Mouse (Mus musculus): ENCODE data around the gene Pptc7. TPM values are rescaled to one million over a fixed set of nuclear protein-coding genes. Genes with fewer than 3 reads are reported as not detected.
"Not testable (repeated sequence)": the region's sequence is repeated elsewhere in the genome, so short reads cannot be mapped to it uniquely, and the experiment has no call there.

The Pptc7 gene
- total and polyA plus RNA-seq, 2 experiments from 2014 or later: 6.7 to 19.3 TPM

- Histone ChIP-seq H3K4me3 (ENCODE audit: low read depth, low read length) (no peak overlapping the region), H3K27me3 (ENCODE audit: insufficient read depth, low read length) (no peaks in the 10 kb centered on the region), H3K4me2 (ENCODE audit: low read depth, low read length, poor library complexity, severe bottlenecking) (no peak overlapping the region), H3K27ac (ENCODE audit: low read depth, low read length) (no peak overlapping the region), H3K9me3 (ENCODE audit: low read length) (no peaks in the 10 kb centered on the region), H3K9ac (replicated peaks; ENCODE audit: low read length, poor library complexity, severe bottlenecking) (no peak overlapping the region), H3K4me1 (ENCODE audit: insufficient read depth, low read length) (0 out of 2 replicates have a peak, but pooled peaks cover 2% of the 10 kb centered on the region), H3K36me3 (ENCODE audit: insufficient read depth, low read length) (peaks cover 10% of the 10 kb centered on the region)
- TF ChIP-seq CTCF (IDR thresholded peaks at IDR 0.05): peak; percentile 26; the same call in 1 of the 2 replicates
- DNase-seq (ENCODE audit: low spot score) (peak; percentile 82), ATAC-seq (ENCODE audit: low FRiP score) (peak; percentile 69)
- WGBS: 66% methylated on average over 20 of the region's 20 CpGs
Measured at GRCm38 (mm10) chr5:122314966-122315667, 31.0 kb downstream of the Pptc7 start.

GRCm38 (mm10) chr5:122317329-122318045, 33.3 kb downstream of the Pptc7 start:
- no peak for DNase-seq (ENCODE audit: low spot score)
- WGBS: 77% methylated on average over 11 of the region's 11 CpGs
- TF ChIP-seq CTCF (IDR thresholded peaks at IDR 0.05): no peak
- Histone ChIP-seq H3K9ac (replicated peaks; ENCODE audit: low read length, poor library complexity, severe bottlenecking) (no peak overlapping the region), H3K4me3 (ENCODE audit: low read depth, low read length) (no peak overlapping the region), H3K4me2 (ENCODE audit: low read depth, low read length, poor library complexity, severe bottlenecking) (no peak overlapping the region), H3K27me3 (ENCODE audit: insufficient read depth, low read length) (no peaks in the 10 kb centered on the region), H3K4me1 (ENCODE audit: insufficient read depth, low read length) (no peaks in the 10 kb centered on the region), H3K9me3 (ENCODE audit: low read length) (no peaks in the 10 kb centered on the region), H3K27ac (ENCODE audit: low read depth, low read length) (0 out of 2 replicates have a peak overlapping the region, but pooled peaks have one; percentile 8), H3K36me3 (ENCODE audit: insufficient read depth, low read length) (peaks cover 20% of the 10 kb centered on the region)
- no peak for ATAC-seq (ENCODE audit: low FRiP score)

- peak; percentile 62 for TF ChIP-seq CTCF (IDR thresholded peaks at IDR 0.05)
- Histone ChIP-seq H3K27me3 (ENCODE audit: insufficient read depth, low read length) (no peaks in the 10 kb centered on the region), H3K9ac (replicated peaks; ENCODE audit: low read length, poor library complexity, severe bottlenecking) (no peak overlapping the region), H3K27ac (ENCODE audit: low read depth, low read length) (no peak overlapping the region), H3K36me3 (ENCODE audit: insufficient read depth, low read length) (peaks cover 23% of the 10 kb centered on the region), H3K4me3 (ENCODE audit: low read depth, low read length) (no peak overlapping the region), H3K4me1 (ENCODE audit: insufficient read depth, low read length) (no peaks in the 10 kb centered on the region), H3K9me3 (ENCODE audit: low read length) (no peaks in the 10 kb centered on the region), H3K4me2 (ENCODE audit: low read depth, low read length, poor library complexity, severe bottlenecking) (no peak overlapping the region)
- ATAC-seq (ENCODE audit: low FRiP score) (no peak), DNase-seq (ENCODE audit: low spot score) (no peak)
- 73% methylated on average over 3 of the region's 3 CpGs for WGBS
Measured at GRCm38 (mm10) chr5:122318100-122318499, 33.9 kb downstream of the Pptc7 start.

GRCm38 (mm10) chr5:122318976-122319375, 34.8 kb downstream of the Pptc7 start:
- not testable (repeated sequence) for H3K27ac ChIP-seq (ENCODE audit: low read depth, low read length); H3K27me3 ChIP-seq (ENCODE audit: insufficient read depth, low read length); H3K4me2 ChIP-seq (ENCODE audit: low read depth, low read length, poor library complexity, severe bottlenecking); H3K4me3 ChIP-seq (ENCODE audit: low read depth, low read length); H3K9me3 ChIP-seq (ENCODE audit: low read length); H3K9ac ChIP-seq (replicated peaks; ENCODE audit: low read length, poor library complexity, severe bottlenecking); DNase-seq (ENCODE audit: low spot score); H3K4me1 ChIP-seq (ENCODE audit: insufficient read depth, low read length); ATAC-seq (ENCODE audit: low FRiP score)
- 0 out of 2 replicates have a peak, but pooled peaks have one; percentile 8 for TF ChIP-seq CTCF (IDR thresholded peaks at IDR 0.05)
- 78% methylated on average over 3 of the region's 3 CpGs for WGBS
- H3K36me3 ChIP-seq (ENCODE audit: insufficient read depth, low read length): peaks cover 16% of the 10 kb centered on the region

GRCm38 (mm10) chr5:122319474-122320204, 35.5 kb downstream of the Pptc7 start:
- H3K27ac ChIP-seq (ENCODE audit: low read depth, low read length): no peak overlapping the region; the same call in 1 of the 2 replicates
- 72% methylated on average over 14 of the region's 14 CpGs for WGBS
- H3K36me3 ChIP-seq (ENCODE audit: insufficient read depth, low read length): peaks cover 20% of the 10 kb centered on the region
- H3K9ac ChIP-seq (replicated peaks; ENCODE audit: low read length, poor library complexity, severe bottlenecking): no peak overlapping the region
- no peak overlapping the region for H3K4me3 ChIP-seq (ENCODE audit: low read depth, low read length)
- ATAC-seq (ENCODE audit: low FRiP score) (no peak), DNase-seq (ENCODE audit: low spot score) (no peak)
- no peak overlapping the region for H3K4me2 ChIP-seq (ENCODE audit: low read depth, low read length, poor library complexity, severe bottlenecking)
- no peaks in the 10 kb centered on the region for H3K27me3 ChIP-seq (ENCODE audit: insufficient read depth, low read length)
- no peaks in the 10 kb centered on the region for H3K4me1 ChIP-seq (ENCODE audit: insufficient read depth, low read length)
- H3K9me3 ChIP-seq (ENCODE audit: low read length): no peaks in the 10 kb centered on the region
- no peak for TF ChIP-seq CTCF (IDR thresholded peaks at IDR 0.05)

Measured in midbrain, postnatal 0 days (tissue).